Mouse (Mus musculus) cortical plate, adult 2 months (tissue): ENCODE measurements around the gene Exoc3l. TPM values are rescaled to one million over a fixed set of nuclear protein-coding genes. Genes with fewer than 3 reads are reported as not detected.

Source experiments
- H3K27ac ChIP-seq: fragments of 200-500 bp; 2 replicates; pipeline ENCODE4 v1.5.1; 2012; ENCODE audit warnings: low read length, control low read depth, inconsistent platforms; ENCODE audit not compliant: insufficient read depth
- H3K4me1 ChIP-seq: fragments of 200-500 bp; 2 replicates; pipeline ENCODE4 v1.6.1; 2011; ENCODE audit warnings: low read length; ENCODE audit not compliant: control insufficient read depth, insufficient read depth
- H3K4me3 ChIP-seq: fragments of 200-500 bp; 2 replicates; pipeline ENCODE4 v1.5.1; 2011; ENCODE audit warnings: mild to moderate bottlenecking, low read length, control low read depth; ENCODE audit not compliant: insufficient read depth
- CTCF ChIP-seq: fragments of 200-500 bp; IDR thresholded peaks from 2 replicates; pipeline ENCODE4 v1.5.1; 2011; ENCODE audit warnings: mild to moderate bottlenecking, control low read depth, low read length; ENCODE audit not compliant: insufficient read depth; ENCODE audit errors: extremely low read depth
- POLR2A ChIP-seq: fragments of 200-500 bp; IDR thresholded peaks from 2 replicates; pipeline ENCODE4 v1.6.1; 2011; ENCODE audit warnings: mild to moderate bottlenecking, low read length, control low read depth; ENCODE audit not compliant: insufficient read depth; ENCODE audit errors: extremely low read depth
- polyA plus RNA-seq: library from polyadenylated mRNA; depleted of rRNA; stranded (reverse); fragments of >200 nt; gene quantifications from 2 replicates; pipeline ENCODE4 v1.2.3, GENCODE M21; 2012; rRNA removed

Exoc3l gene
- polyA plus RNA-seq: 1.4 and 1.9 TPM in 2 replicates

DNA sequence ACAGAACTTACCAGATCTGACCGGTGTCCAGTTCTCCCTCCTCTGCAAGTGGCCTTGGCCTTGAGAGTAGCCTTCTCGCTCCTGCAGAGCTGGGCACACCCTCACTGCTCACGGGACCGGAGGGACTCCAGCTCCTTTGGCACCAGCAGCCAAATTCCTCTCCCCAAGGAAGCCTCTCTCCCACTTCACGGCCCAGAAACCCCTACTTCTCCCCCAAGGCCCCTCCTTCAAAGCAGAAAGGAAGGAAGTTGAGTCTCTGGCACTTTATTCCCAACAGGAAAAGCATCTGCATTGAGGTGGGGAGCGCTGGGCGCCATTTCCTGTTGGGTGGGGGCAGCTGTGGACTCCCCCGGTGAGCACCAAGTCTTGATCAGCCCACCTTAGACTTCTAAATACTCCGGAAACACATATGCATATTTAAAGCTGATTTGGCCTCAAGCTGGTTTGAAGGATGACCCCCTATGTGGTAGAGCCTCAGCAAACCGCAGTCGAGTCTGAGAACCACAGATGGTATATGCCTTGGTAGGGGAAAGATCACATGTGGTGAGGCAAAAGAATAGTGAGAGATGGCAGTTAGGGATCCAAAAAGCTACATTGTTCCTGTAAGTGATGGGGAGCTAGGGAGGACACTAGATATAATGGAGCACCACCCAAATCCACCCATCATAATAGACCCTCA is at the start of gene Exoc3l:
Exoc3l (minus strand) TSS at position 207 of the 679 bp plus-strand sequence.
- H3K4me3 ChIP-seq: no peak within 1 kb of the TSS; the same call in 1 of the 2 replicates
- TF ChIP-seq POLR2A (no peak), CTCF (no peak)
- H3K27ac ChIP-seq: no peak within 1 kb of the TSS
- 0 out of 2 replicates have a peak, but pooled peaks cover 2% of the 10 kb centered on the region for H3K4me1 ChIP-seq

DNA sequence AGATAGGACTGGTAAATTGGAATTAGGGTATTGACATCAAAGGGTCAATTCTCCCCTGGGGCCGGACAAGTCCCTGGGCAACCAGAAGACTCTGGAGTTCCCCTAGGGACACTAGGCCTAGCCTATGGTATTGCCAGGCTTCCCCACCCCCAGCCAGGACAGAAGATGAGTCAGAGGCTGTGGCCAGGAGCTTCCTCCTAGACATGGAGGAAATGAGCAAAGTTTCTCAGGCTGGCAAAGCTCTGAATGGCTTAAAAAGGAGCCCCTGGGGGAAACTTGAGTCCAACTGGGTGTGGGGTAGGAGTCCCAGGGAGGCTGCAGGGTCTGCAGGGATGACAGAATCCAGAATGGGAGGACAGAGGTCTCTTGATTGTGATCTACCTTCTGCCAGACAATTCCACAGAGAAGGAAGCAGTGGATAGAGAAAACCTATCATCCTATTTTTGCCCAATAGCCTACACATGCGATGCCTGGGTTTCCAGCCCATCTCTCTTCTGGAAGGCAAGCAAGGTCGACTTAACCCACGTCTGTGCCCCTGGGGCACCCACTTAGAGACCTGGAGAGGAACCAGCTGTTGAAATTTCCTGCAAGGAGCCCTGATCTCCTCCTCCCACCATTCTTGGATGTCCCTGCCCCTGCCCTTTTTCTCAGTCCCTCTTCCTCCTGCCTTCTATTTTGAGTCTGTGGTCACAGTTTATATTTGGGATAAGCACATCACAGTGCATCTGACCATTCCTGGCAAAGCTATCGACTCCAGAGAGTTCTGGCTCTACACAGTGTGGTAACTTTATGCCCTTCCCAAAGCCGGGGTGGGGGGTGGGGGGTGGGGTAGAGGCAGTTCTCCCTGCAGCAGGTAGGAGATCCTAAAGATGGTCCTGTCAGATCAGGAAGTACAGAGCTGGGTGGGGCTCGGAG is 49.4 kb upstream of the Exoc3l start:
- H3K4me3 ChIP-seq: no peak overlapping the region
- H3K4me1 ChIP-seq: no peaks in the 10 kb centered on the region
- no peak for TF ChIP-seq CTCF
- no peak for TF ChIP-seq POLR2A
- no peak overlapping the region for H3K27ac ChIP-seq

DNA sequence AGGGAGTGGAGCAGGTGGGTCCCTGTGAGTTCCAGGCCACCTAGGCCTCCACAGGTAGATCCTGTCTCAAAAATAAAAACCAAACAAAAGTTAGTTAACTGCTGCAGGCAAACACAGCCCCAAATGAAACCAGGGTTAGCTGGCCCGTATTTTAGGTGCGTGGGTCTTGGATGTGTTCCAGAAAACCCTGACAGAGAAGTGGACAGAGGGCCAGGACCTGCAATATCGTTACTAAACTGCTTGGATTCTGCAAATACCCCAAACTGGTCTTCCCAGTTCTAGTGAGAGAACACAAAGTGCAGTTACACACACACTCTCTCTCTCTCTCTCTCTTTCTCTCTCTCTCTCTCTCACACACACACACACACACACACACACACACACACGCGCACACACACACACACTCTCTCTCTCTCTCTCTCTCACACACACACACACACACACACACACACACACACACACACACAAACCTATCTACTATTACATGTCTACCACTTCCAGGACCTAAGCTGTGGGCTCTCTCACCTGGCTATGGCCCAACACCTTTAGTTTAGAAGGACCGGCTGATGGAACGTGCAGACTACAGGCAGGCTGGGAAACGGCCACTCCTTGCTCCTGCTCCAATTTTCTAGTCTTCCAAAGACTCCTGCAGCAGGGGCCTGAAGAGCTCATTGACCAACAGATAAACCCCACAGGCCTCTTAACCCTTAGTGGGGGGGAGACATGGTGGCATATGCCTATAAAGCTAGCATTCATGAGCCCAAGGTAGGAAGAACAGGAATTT is 48.1 kb upstream of the Exoc3l start:
- Histone ChIP-seq H3K4me1 (no peaks in the 10 kb centered on the region), H3K4me3 (no peak overlapping the region), H3K27ac (no peak overlapping the region)
- TF ChIP-seq POLR2A (no peak), CTCF (no peak)

DNA sequence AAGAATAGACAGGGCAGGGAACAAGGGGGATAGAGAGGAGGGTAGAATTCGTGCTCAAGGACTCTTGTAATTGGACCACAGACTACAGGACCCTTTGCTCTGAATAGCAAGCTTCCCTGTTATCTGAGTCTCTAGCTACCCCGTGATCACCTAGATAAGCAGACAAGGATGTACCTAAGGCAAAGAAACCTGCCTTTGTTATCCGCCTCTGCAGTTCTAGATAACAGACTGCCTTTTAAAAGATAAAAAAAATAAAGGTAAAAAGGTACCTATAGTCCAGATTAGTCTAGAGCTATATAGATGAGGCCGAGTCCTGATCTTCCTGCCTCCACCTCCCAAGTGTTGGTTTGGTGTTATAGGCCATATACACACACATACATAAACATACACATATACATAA is 46.9 kb upstream of the Exoc3l start:
- TF ChIP-seq CTCF: no peak
- no peak for TF ChIP-seq POLR2A
- H3K4me3 ChIP-seq: no peak overlapping the region
- no peak overlapping the region for H3K27ac ChIP-seq
- no peaks in the 10 kb centered on the region for H3K4me1 ChIP-seq

DNA sequence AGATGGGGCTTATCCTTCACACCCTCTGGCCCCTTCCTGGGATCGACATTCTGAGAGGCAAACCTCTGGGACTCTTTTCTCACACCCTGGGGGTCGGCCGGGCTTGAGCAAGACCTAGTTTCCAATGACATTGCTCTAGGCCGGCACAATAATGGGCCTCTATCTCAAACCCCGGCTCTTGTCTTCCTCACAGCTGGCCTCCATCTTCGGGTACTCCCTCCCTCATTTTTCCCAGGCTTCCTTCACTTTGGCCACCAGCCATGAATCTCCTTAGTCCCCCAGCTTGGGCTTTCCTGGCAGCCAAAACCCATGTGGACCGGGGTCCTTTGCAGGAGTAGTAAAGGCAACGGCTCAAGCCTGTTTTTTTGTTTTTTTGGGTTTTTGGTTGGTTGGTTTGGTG is 45.5 kb upstream of the Exoc3l start:
- TF ChIP-seq CTCF (no peak), POLR2A (no peak)
- no peak overlapping the region for H3K4me3 ChIP-seq
- no peaks in the 10 kb centered on the region for H3K4me1 ChIP-seq
- H3K27ac ChIP-seq: no peak overlapping the region

DNA sequence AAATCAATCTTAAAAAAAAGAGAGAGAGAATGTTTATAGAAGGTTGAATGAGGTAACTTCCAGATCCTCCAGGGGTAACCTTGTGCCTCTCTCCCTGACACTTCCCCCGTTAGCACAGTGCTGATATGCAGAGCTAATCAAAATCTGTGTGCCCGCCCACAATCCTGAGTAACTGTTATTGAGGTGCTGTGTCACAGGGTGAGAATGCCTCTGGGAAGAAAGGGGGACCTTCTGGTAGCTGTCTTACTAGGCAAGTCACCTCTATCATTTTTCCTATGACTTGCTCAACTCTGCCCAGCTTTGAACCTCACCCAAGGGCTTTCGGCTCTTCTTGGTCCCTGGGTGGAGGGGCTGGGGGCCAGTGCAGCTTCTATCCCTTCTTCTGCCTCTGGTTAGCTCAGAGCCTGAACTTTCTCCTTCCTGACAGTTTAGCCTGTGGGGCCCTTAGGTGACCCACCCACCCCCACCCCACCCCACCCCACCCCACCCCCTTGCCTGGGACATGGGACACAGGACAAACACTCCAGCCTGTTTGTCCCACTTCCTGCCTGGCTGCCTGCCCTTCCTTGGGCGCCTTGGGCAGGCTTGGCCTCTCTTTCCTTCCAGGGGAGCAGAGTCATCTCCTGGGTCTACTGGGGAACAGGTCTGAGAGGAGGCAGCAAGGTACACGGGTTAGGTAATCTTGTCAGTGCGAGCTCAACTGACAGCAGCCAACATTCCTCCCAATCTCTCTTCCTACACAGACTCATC is 44.2 kb upstream of the Exoc3l start:
- Histone ChIP-seq H3K27ac (no peak overlapping the region), H3K4me3 (no peak overlapping the region), H3K4me1 (no peaks in the 10 kb centered on the region)
- TF ChIP-seq CTCF (no peak), POLR2A (no peak)

DNA sequence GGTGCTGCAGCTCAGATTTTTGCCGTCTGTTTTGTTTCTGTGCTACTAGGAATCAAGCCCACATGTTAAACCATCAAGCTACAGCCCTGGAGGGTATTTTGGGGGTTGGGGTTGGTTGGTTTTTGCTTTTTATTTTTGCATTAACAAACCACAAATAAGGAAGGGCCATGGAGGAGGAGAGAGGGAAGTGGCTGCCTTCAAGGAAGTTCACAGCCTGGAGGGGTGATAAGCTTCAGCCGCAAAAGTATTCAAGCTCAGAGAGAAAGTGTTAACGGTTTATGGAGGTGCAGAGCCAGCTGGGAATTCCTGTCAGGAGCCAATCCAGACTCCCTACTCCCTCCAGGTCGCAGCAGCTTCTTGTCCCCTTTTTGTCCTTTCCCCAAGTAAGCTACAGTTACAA is 43.1 kb upstream of the Exoc3l start:
- no peak overlapping the region for H3K4me3 ChIP-seq
- no peak overlapping the region for H3K27ac ChIP-seq
- TF ChIP-seq CTCF (no peak), POLR2A (no peak)
- H3K4me1 ChIP-seq: no peaks in the 10 kb centered on the region

DNA sequence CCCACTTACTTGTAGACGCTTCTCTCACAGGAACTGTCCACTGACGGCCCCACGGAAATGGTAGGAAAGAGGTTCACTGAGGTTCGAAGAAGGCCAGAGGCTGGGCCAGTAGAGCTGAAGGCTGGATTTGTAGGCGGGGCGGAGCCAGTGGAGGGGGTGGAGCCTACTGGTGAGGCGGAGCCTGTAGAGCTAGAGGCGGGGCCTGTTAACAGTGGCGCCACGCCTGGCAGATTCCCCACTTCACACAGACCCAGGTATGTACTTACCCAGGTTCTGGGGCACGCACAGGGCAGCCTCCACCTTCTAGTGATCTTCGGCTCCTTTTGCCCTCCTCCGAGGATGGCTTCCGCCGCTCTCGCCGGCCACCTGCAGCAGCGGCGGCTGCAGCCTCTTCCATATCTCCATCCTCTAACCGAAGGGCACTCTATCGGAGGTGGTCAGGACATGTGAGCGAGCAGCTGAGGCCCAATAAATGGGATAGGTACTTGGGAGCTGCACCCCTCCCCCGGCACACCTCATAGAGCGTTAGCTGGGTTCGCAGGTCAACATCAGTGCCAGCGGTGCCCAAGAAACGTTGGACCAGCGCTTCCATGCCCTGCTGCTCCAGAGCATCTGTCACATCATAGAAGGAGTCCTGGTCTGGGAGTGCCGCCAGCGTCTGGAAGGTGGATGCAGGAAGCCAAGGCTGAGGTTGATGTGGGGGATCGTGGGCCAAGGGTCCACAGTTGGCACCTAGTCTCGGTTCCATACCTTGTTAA is 40.7 kb upstream of the Exoc3l start:
- no peak overlapping the region for H3K4me3 ChIP-seq
- no peak overlapping the region for H3K27ac ChIP-seq
- TF ChIP-seq CTCF: no peak
- no peak for TF ChIP-seq POLR2A
- no peaks in the 10 kb centered on the region for H3K4me1 ChIP-seq
